Mouse (Mus musculus) MEL (cell line): ENCODE measurements around the gene Rasl12. TPM values are rescaled to one million over a fixed set of nuclear protein-coding genes. Genes with fewer than 3 reads are reported as not detected.

ENCODE experiments used
- DNase-seq: peaks from one replicate; pipeline ENCODE4 v3.0.0; 2011; ENCODE audit warnings: low read depth, low spot score
- H3K27ac ChIP-seq: 2 replicates; pipeline ENCODE4 v1.5.1; 2012; ENCODE audit warnings: low read depth, mild to moderate bottlenecking, control low read depth, low read length, moderate library complexity; ENCODE audit not compliant: control insufficient read depth
- H3K27me3 ChIP-seq, 2 experiments: fragments of 150-350 bp in 1 of 2; sonication (generic) in 1 of 2; 2 replicates each; pipeline ENCODE4 v1.6.1; 2012; ENCODE audit warnings: low read length in 2 of 2, mild to moderate bottlenecking in 2 of 2, improper control_type of control experiment in 1 of 2, moderate library complexity in 1 of 2; ENCODE audit not compliant: insufficient read depth in 2 of 2, control insufficient read depth in 1 of 2
- H3K36me3 ChIP-seq, 2 experiments: 2 replicates each; pipeline ENCODE4 v1.6.1; 2012 to 2014; ENCODE audit warnings: low read length in 2 of 2, improper control_type of control experiment in 1 of 2, inconsistent platforms in 1 of 2, mild to moderate bottlenecking in 1 of 2; ENCODE audit not compliant: insufficient read depth in 2 of 2, control insufficient read depth in 1 of 2
- H3K4me1 ChIP-seq, 2 experiments: fragments of 150-350 bp in 1 of 2; sonication (generic) in 1 of 2; 2 replicates each; pipeline ENCODE4 v1.6.1; 2012; ENCODE audit warnings: low read length in 2 of 2, improper control_type of control experiment in 1 of 2, mild to moderate bottlenecking in 1 of 2; ENCODE audit not compliant: insufficient read depth in 2 of 2, control insufficient read depth in 1 of 2
- H3K4me3 ChIP-seq, 2 experiments: fragments of 150-350 bp in 1 of 2; sonication (generic) in 1 of 2; 2 replicates each; pipeline ENCODE4 v1.5.1; 2012; ENCODE audit warnings: low read depth in 2 of 2, low read length in 2 of 2, mild to moderate bottlenecking in 2 of 2, moderate library complexity in 2 of 2, control low read depth in 1 of 2, improper control_type of control experiment in 1 of 2; ENCODE audit not compliant: control insufficient read depth in 1 of 2, insufficient read depth in 1 of 2
- H3K79me2 ChIP-seq: 2 replicates; pipeline ENCODE4 v1.6.1; 2012; ENCODE audit warnings: mild to moderate bottlenecking, low read length, moderate library complexity; ENCODE audit not compliant: control insufficient read depth, poor library complexity, insufficient read depth
- H3K9ac ChIP-seq: 2 replicates; pipeline ENCODE4 v1.6.1; 2012; ENCODE audit warnings: low read depth, mild to moderate bottlenecking, control low read depth, low read length, moderate library complexity; ENCODE audit not compliant: control insufficient read depth, poor library complexity, severe bottlenecking
- H3K9me3 ChIP-seq: fragments of 150-350 bp; sonication (generic); replicated peaks from 2 replicates; pipeline ENCODE4 v1.6.1; 2012; ENCODE audit warnings: mild to moderate bottlenecking, low read length, improper control_type of control experiment, moderate library complexity; ENCODE audit not compliant: insufficient read depth
- CHD1 ChIP-seq: IDR thresholded peaks from 2 replicates; pipeline ENCODE4 v1.6.1; 2012; ENCODE audit warnings: low read depth, mild to moderate bottlenecking, inconsistent platforms, low read length, improper control_type of control experiment
- E2F4 ChIP-seq: IDR thresholded peaks from 2 replicates; pipeline ENCODE4 v1.6.1; 2011; ENCODE audit warnings: low read depth, low read length, improper control_type of control experiment, borderline replicate concordance
- ELF1 ChIP-seq: IDR thresholded peaks from 2 replicates; pipeline ENCODE4 v1.6.1; 2014; ENCODE audit warnings: low read depth, mild to moderate bottlenecking, inconsistent platforms, low read length, improper control_type of control experiment, moderate library complexity
- GATA1 ChIP-seq: IDR thresholded peaks from 2 replicates; pipeline ENCODE4 v1.6.1; 2011; ENCODE audit warnings: low read depth, low read length, improper control_type of control experiment
- MEF2A ChIP-seq: IDR thresholded peaks from 2 replicates; pipeline ENCODE4 v1.6.1; 2014; ENCODE audit warnings: low read depth, mild to moderate bottlenecking, inconsistent platforms, low read length, improper control_type of control experiment; ENCODE audit not compliant: poor library complexity, insufficient replicate concordance, severe bottlenecking; ENCODE audit errors: extremely low read depth
- MYC ChIP-seq: IDR thresholded peaks from 2 replicates; pipeline ENCODE4 v1.6.1; 2011; ENCODE audit warnings: low read depth, mild to moderate bottlenecking, low read length, improper control_type of control experiment, moderate library complexity
- POLR2AphosphoS2 ChIP-seq: IDR thresholded peaks from 2 replicates; pipeline ENCODE4 v1.6.1; 2011; ENCODE audit warnings: low read length, improper control_type of control experiment
- POLR2AphosphoS5 ChIP-seq: IDR thresholded peaks from 2 replicates; pipeline ENCODE4 v1.6.1; 2012; ENCODE audit warnings: low read depth, borderline replicate concordance, mild to moderate bottlenecking, inconsistent platforms, low read length, moderate library complexity, mixed read lengths
- RCOR1 ChIP-seq: IDR thresholded peaks from 2 replicates; pipeline ENCODE4 v1.6.1; 2012; ENCODE audit warnings: low read depth, mild to moderate bottlenecking, inconsistent platforms, low read length, improper control_type of control experiment
- ZC3H11A ChIP-seq: IDR thresholded peaks from 2 replicates; pipeline ENCODE4 v1.6.1; 2012; ENCODE audit warnings: low read depth, mild to moderate bottlenecking, inconsistent platforms, low read length, improper control_type of control experiment
- polyA plus RNA-seq, 2 experiments: library from polyadenylated mRNA; stranded (reverse) in 1 of 2; unstranded in 1 of 2; fragments of >175 nt in 1 of 2; fragments of >200 nt in 1 of 2; gene quantifications; 2 replicates each; pipeline versions ENCODE4 v1.2.1 to v1.2.4; 2012; ENCODE audit warnings: low replicate concordance in 2 of 2, low read depth in 1 of 2; ENCODE audit not compliant: insufficient read length in 2 of 2, insufficient read depth in 1 of 2, missing spikeins in 1 of 2
- total RNA-seq: library from RNA; depleted of rRNA; stranded (reverse); fragments of 300-350 nt; gene quantifications from 2 replicates; pipeline ENCODE4 v1.2.3, GENCODE M21; 2012

Rasl12 gene
- total and polyA plus RNA-seq, 3 experiments = 0.12 to 0.19 TPM; not detected in 1

DNA sequence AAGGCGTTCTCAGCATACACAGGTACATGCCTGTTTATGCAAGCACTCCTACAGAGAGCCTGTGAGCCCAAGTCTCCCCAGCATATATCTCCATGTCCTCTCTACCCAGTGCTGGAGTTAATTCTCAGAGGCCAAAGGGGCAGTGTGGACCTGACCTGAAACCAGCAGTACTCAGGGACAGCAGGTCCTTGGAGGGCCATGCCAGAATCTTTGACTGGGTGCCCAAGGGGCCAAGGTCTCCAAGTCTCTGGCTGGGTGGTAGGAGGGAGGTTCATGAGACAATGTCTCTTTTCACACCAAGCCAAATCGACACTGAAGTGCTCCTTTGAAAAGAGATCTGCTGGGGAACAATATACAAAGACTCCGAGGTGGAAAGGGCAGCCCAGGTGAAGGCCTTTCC is 9.6 kb downstream of the Rasl12 start:
- no peak for TF ChIP-seq MYC
- TF ChIP-seq ELF1 = no peak
- no peak for TF ChIP-seq ZC3H11A
- TF ChIP-seq POLR2AphosphoS2 = no peak
- TF ChIP-seq E2F4 = no peak

DNA sequence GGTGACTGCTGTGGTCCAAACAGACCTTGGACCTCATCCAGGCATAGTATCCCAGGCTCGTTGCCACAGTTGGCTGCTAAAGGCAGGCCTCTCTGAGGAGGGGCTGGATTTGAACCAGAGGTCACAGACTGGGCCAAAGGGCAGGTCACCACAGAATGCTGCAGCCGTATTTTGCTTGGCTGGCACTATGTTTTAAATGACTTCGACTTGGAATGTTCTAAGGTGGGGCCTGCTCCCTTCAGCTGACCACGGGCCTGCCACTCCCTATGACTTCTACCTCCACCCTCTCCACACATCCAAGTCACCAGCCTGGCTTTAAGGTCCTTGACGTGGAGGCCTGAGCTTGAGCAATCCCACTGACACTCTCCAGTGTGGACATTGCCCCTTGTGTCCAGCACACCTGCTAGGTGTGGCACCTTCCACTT is 10.6 kb downstream of the Rasl12 start:
- Histone ChIP-seq H3K79me2 (no peaks in the 10 kb centered on the region), H3K4me3 (no peak overlapping the region), H3K27ac (no peak overlapping the region), H3K4me1 (peaks cover 0 to 3% of the 10 kb centered on the region in 2 experiments; a peak in 1 of 4 replicates), H3K9me3 (no peaks in the 10 kb centered on the region), H3K9ac (no peak overlapping the region), H3K36me3 (peaks cover 0 to 2% of the 10 kb centered on the region in 2 experiments; a peak in 1 of 4 replicates), H3K27me3 (peaks cover 2 to 4% of the 10 kb centered on the region in 2 experiments)
- DNase-seq = no peak
- no peak for TF ChIP-seq CHD1
- TF ChIP-seq MEF2A = no peak

More for the DNA sequence above, 9.6 kb downstream of the Rasl12 start:
- Histone ChIP-seq H3K79me2 (no peaks in the 10 kb centered on the region), H3K4me1 (peaks cover 0 to 3% of the 10 kb centered on the region in 2 experiments; a peak in 1 of 4 replicates), H3K4me3 (no peak overlapping the region), H3K27me3 (peaks cover 0 to 4% of the 10 kb centered on the region in 2 experiments; a peak in 3 of 4 replicates), H3K36me3 (peaks cover 0 to 2% of the 10 kb centered on the region in 2 experiments; a peak in 1 of 4 replicates), H3K9me3 (no peaks in the 10 kb centered on the region), H3K9ac (no peak overlapping the region), H3K27ac (no peak overlapping the region)
- DNase-seq = no peak

DNA sequence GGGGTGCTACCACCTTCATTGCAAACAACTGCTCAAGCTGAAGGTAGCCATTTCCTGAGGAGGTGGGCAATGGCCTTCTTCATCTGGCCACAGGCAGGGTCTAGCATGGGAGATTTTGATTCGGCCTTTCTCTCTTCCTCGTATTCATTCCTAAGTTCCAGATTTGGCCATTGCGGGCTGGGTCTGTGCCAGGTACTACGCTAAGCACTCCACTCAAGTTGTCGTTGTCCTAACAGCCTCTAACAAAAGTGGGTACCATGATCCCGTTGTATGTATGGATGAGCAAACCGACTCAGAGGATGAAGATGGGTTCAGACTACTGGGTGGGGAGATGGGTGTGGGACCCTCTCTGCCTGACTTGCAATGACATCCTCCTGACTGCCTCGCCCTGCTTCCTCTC is 12.1 kb downstream of the Rasl12 start:
- no peak overlapping the region for H3K9ac ChIP-seq
- H3K27me3 ChIP-seq = peaks cover 2 to 6% of the 10 kb centered on the region in 2 experiments
- H3K4me3 ChIP-seq = no peak overlapping the region
- H3K9me3 ChIP-seq = no peaks in the 10 kb centered on the region
- no peaks in the 10 kb centered on the region for H3K4me1 ChIP-seq
- no peak for DNase-seq
- TF ChIP-seq POLR2AphosphoS5 (no peak), GATA1 (no peak), RCOR1 (no peak)
- TF ChIP-seq, all 39 proteins: peak for 0
- Histone ChIP-seq H3K79me2 (no peaks in the 10 kb centered on the region), H3K36me3 (no peaks in the 10 kb centered on the region), H3K27ac (no peak overlapping the region)
